Mouse (Mus musculus): ENCODE measurements at regions not wholly inside any gene's neighbourhood (a gene's known extent, or its start where the extent isn't known, plus 50 kb on each side); places are given as distances from the start of the nearest gene placed in this dataset.
A peak's percentile ranks its signal among the peaks of the same experiment; 100 is the strongest.

GRCm38 (mm10) chr5:118444538-118445251, 115.8 kb upstream of the Med13l start:
- DNase-seq (ENCODE audit: low spot score): no peak
- no peaks in the 10 kb centered on the region for H3K4me1 ChIP-seq (ENCODE audit: control insufficient read depth, insufficient read depth, low read length)
- no peaks in the 10 kb centered on the region for H3K27me3 ChIP-seq (ENCODE audit: control insufficient read depth, insufficient read depth, low read length)
- no peak overlapping the region for H3K27ac ChIP-seq (replicated peaks; ENCODE audit: low read depth, low read length)
- 21% methylated on average over 8 of the region's 8 CpGs for WGBS
- H3K9ac ChIP-seq (ENCODE audit: low read length): 0 out of 2 replicates have a peak overlapping the region, but pooled peaks have one; percentile 8
- no peaks in the 10 kb centered on the region for H3K36me3 ChIP-seq (ENCODE audit: control insufficient read depth, insufficient read depth, low read length)
- no peak overlapping the region for H3K4me3 ChIP-seq (ENCODE audit: low read depth, low read length)
- no peaks in the 10 kb centered on the region for H3K9me3 ChIP-seq (ENCODE audit: control insufficient read depth, low read length)
- no peak for ATAC-seq (ENCODE audit: insufficient number of reproducible peaks, low FRiP score, low TSS enrichment, low read depth)
- no peak overlapping the region for H3K4me2 ChIP-seq (ENCODE audit: low read depth, severe bottlenecking)

- no peak overlapping the region for H3K4me2 ChIP-seq (ENCODE audit: low read depth, severe bottlenecking)
- no peaks in the 10 kb centered on the region for H3K9me3 ChIP-seq (ENCODE audit: control insufficient read depth, low read length)
- no peaks in the 10 kb centered on the region for H3K4me1 ChIP-seq (ENCODE audit: control insufficient read depth, insufficient read depth, low read length)
- 38% methylated on average over 10 of the region's 10 CpGs for WGBS
- no peak overlapping the region for H3K4me3 ChIP-seq (ENCODE audit: low read depth, low read length)
- no peak overlapping the region for H3K27ac ChIP-seq (replicated peaks; ENCODE audit: low read depth, low read length)
- no peak overlapping the region for H3K9ac ChIP-seq (ENCODE audit: low read length)
- no peak for DNase-seq (ENCODE audit: low spot score)
- no peak for ATAC-seq (ENCODE audit: insufficient number of reproducible peaks, low FRiP score, low TSS enrichment, low read depth)
- no peaks in the 10 kb centered on the region for H3K36me3 ChIP-seq (ENCODE audit: control insufficient read depth, insufficient read depth, low read length)
- H3K27me3 ChIP-seq (ENCODE audit: control insufficient read depth, insufficient read depth, low read length): no peaks in the 10 kb centered on the region
These were observed 115.1 kb upstream of the Med13l start for GRCm38 (mm10) chr5:118445252-118445987.

- H3K27ac ChIP-seq (replicated peaks; ENCODE audit: low read depth, low read length): no peak overlapping the region
- WGBS: 91% methylated on average over 1 of the region's 1 CpGs
- no peak for ATAC-seq (ENCODE audit: insufficient number of reproducible peaks, low FRiP score, low TSS enrichment, low read depth)
These were observed 114.5 kb upstream of the Med13l start for GRCm38 (mm10) chr5:118445988-118446280.

DNA sequence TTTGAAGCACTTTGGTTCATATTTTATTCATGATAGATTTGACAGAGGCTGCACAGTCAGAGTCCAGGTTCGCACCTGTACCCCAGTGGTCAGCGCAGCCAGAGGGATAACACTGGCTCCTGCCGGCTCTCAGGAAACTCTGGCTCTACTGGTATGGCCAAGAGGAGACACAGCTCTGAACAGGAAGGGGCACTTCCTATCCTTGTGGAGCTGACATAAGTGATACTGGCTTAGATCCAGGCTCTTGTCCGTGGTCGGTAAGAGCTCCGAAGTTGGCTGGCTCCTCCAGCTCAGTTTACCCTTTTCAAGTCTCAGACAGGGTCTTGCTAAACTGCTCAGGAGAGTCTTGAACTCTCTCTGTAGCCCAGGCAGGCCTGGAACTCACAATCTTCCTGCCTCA, 113.6 kb upstream of the Med13l start:
- WGBS: 89% methylated on average over 6 of the region's 6 CpGs
- DNase-seq (ENCODE audit: low spot score): no peak
- no peak overlapping the region for H3K27ac ChIP-seq (replicated peaks; ENCODE audit: low read depth, low read length)

More at GRCm38 (mm10) chr5:118445988-118446280, 114.5 kb upstream of the Med13l start:
- Histone ChIP-seq H3K27me3 (ENCODE audit: control insufficient read depth, insufficient read depth, low read length) (no peaks in the 10 kb centered on the region), H3K9me3 (ENCODE audit: control insufficient read depth, low read length) (no peaks in the 10 kb centered on the region), H3K4me3 (ENCODE audit: low read depth, low read length) (no peak overlapping the region), H3K4me1 (ENCODE audit: control insufficient read depth, insufficient read depth, low read length) (no peaks in the 10 kb centered on the region), H3K4me2 (ENCODE audit: low read depth, severe bottlenecking) (no peak overlapping the region), H3K36me3 (ENCODE audit: control insufficient read depth, insufficient read depth, low read length) (no peaks in the 10 kb centered on the region), H3K9ac (ENCODE audit: low read length) (no peak overlapping the region)
- no peak for DNase-seq (ENCODE audit: low spot score)

DNA sequence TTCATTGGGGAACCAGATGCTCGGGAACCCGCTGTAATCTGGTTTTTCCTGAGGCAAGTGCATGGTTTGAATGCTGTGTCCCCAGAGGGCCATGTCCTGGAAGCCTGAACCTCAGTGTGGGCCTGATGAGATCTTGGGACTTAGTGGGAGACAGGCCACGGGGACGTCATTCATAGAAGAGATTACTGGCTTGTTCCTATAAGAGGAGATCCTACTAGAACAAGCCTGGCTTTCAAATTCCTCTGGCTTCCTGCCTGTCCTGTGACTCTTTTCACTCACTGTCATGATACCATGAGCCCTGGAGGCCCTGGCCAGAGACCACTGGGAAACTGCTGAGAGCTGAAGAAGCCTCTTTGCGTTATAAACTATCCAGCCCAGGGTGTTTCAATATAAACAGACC, 113.1 kb upstream of the Med13l start:
- H3K27ac ChIP-seq (replicated peaks; ENCODE audit: low read depth, low read length): no peak overlapping the region
- no peak for DNase-seq (ENCODE audit: low spot score)

More for the DNA sequence above, 113.6 kb upstream of the Med13l start:
- Histone ChIP-seq H3K27me3 (ENCODE audit: control insufficient read depth, insufficient read depth, low read length) (no peaks in the 10 kb centered on the region), H3K4me3 (ENCODE audit: low read depth, low read length) (no peak overlapping the region), H3K4me1 (ENCODE audit: control insufficient read depth, insufficient read depth, low read length) (peaks cover 3% of the 10 kb centered on the region; the same call in 1 of the 2 replicates), H3K4me2 (ENCODE audit: low read depth, severe bottlenecking) (no peak overlapping the region), H3K36me3 (ENCODE audit: control insufficient read depth, insufficient read depth, low read length) (no peaks in the 10 kb centered on the region), H3K9ac (ENCODE audit: low read length) (no peak overlapping the region), H3K9me3 (ENCODE audit: control insufficient read depth, low read length) (no peaks in the 10 kb centered on the region)
- no peak for ATAC-seq (ENCODE audit: insufficient number of reproducible peaks, low FRiP score, low TSS enrichment, low read depth)

DNA sequence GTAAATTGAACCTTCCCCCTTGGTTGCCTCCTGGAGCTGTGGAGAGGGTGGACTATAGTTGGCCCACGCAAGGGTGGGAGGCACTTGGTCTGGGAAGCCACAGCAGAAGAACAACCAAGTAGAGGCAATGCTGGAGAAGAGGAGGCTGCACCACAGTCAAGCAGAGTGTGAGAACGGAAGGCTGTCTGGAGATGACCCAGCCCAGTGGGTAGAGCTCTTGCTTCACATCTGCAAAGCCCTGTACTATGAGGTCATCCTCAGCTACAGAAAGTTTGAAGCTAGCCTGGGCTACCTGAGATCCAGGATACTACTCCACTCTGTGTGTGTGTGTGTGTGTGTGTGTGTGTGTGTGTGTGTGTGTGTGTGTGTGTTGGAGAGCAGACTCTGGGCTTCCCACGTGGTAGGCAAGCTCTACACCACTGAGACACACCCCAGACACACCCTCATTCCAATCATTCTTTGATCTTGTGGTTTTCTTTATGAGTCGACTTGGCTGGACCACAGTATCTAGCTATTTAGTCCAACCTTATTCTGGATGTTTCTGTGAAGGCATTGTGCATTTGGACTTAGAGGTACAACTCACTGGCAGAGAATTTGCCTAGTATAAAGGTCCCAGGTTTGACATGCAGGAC, 111.5 kb upstream of the Med13l start:
- ATAC-seq (ENCODE audit: insufficient number of reproducible peaks, low FRiP score, low TSS enrichment, low read depth): no peak
- no peak overlapping the region for H3K27ac ChIP-seq (replicated peaks; ENCODE audit: low read depth, low read length)
- 73% methylated on average over 4 of the region's 4 CpGs for WGBS

More for the DNA sequence above, 113.1 kb upstream of the Med13l start:
- Histone ChIP-seq H3K27me3 (ENCODE audit: control insufficient read depth, insufficient read depth, low read length) (no peaks in the 10 kb centered on the region), H3K4me2 (ENCODE audit: low read depth, severe bottlenecking) (no peak overlapping the region), H3K4me3 (ENCODE audit: low read depth, low read length) (no peak overlapping the region), H3K4me1 (ENCODE audit: control insufficient read depth, insufficient read depth, low read length) (peaks cover 3% of the 10 kb centered on the region; the same call in 1 of the 2 replicates), H3K9ac (ENCODE audit: low read length) (no peak overlapping the region), H3K9me3 (ENCODE audit: control insufficient read depth, low read length) (no peaks in the 10 kb centered on the region), H3K36me3 (ENCODE audit: control insufficient read depth, insufficient read depth, low read length) (no peaks in the 10 kb centered on the region)
- WGBS: 83% methylated on average over 5 of the region's 5 CpGs
- no peak for ATAC-seq (ENCODE audit: insufficient number of reproducible peaks, low FRiP score, low TSS enrichment, low read depth)

DNA sequence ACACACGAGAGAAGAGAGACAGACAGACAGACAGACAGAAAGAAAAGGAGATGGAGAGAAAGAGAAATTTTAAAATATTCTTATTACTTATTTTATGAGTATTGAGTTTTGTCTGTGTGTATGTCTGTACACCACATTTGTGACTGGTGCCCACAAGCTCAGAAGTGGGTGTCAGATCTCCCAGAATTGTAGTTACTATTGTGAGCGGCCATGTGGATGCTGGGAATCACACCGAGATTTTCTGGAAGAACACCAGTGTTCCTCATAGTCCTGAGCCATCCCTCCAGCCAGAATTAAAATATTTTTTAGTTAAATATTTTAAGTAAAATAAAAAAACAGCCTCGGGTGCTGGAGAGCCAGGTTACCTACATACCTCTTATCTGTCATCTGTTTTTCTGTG, 110.6 kb upstream of the Med13l start:
- ATAC-seq (ENCODE audit: insufficient number of reproducible peaks, low FRiP score, low TSS enrichment, low read depth): no peak
- 80% methylated on average over 4 of the region's 4 CpGs for WGBS

More for the DNA sequence above, 111.5 kb upstream of the Med13l start:
- Histone ChIP-seq H3K4me2 (ENCODE audit: low read depth, severe bottlenecking) (no peak overlapping the region), H3K9ac (ENCODE audit: low read length) (no peak overlapping the region), H3K36me3 (ENCODE audit: control insufficient read depth, insufficient read depth, low read length) (no peaks in the 10 kb centered on the region), H3K27me3 (ENCODE audit: control insufficient read depth, insufficient read depth, low read length) (no peaks in the 10 kb centered on the region), H3K9me3 (ENCODE audit: control insufficient read depth, low read length) (no peaks in the 10 kb centered on the region), H3K4me1 (ENCODE audit: control insufficient read depth, insufficient read depth, low read length) (peaks cover 3% of the 10 kb centered on the region; the same call in 1 of the 2 replicates), H3K4me3 (ENCODE audit: low read depth, low read length) (no peak overlapping the region)
- no peak for DNase-seq (ENCODE audit: low spot score)

DNA sequence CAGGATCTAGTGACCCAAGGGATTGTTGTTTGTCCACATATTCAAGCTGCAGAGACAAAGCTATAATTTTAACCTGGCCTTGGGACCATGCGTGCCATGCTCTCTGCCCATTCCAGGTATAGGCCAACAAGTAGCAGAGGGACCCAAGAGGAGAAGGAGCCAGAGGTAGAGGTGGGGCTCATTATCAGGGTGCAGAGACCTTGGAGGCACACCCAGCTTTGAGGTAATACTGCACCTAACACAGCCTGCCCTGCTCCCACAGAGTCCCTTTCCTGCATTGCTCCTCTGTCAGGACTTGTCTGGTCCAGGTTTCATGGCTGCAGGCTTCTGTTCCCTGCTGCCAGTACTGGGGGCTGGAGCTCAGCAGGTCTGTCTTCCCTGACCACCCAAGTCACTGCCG, 108.4 kb upstream of the Med13l start:
- Histone ChIP-seq H3K4me2 (ENCODE audit: low read depth, severe bottlenecking) (no peak overlapping the region), H3K36me3 (ENCODE audit: control insufficient read depth, insufficient read depth, low read length) (no peaks in the 10 kb centered on the region), H3K4me3 (ENCODE audit: low read depth, low read length) (no peak overlapping the region), H3K27ac (replicated peaks; ENCODE audit: low read depth, low read length) (no peak overlapping the region), H3K4me1 (ENCODE audit: control insufficient read depth, insufficient read depth, low read length) (peaks cover 3% of the 10 kb centered on the region; the same call in 1 of the 2 replicates), H3K9ac (ENCODE audit: low read length) (no peak overlapping the region), H3K27me3 (ENCODE audit: control insufficient read depth, insufficient read depth, low read length) (no peaks in the 10 kb centered on the region), H3K9me3 (ENCODE audit: control insufficient read depth, low read length) (no peaks in the 10 kb centered on the region)
- DNase-seq (ENCODE audit: low spot score): no peak
- no peak for ATAC-seq (ENCODE audit: insufficient number of reproducible peaks, low FRiP score, low TSS enrichment, low read depth)
- WGBS: 68% methylated on average over 2 of the region's 2 CpGs

More for the DNA sequence above, 110.6 kb upstream of the Med13l start:
- Histone ChIP-seq H3K27me3 (ENCODE audit: control insufficient read depth, insufficient read depth, low read length) (no peaks in the 10 kb centered on the region), H3K27ac (replicated peaks; ENCODE audit: low read depth, low read length) (no peak overlapping the region), H3K4me1 (ENCODE audit: control insufficient read depth, insufficient read depth, low read length) (peaks cover 3% of the 10 kb centered on the region; the same call in 1 of the 2 replicates), H3K4me3 (ENCODE audit: low read depth, low read length) (no peak overlapping the region), H3K9ac (ENCODE audit: low read length) (no peak overlapping the region), H3K36me3 (ENCODE audit: control insufficient read depth, insufficient read depth, low read length) (no peaks in the 10 kb centered on the region), H3K4me2 (ENCODE audit: low read depth, severe bottlenecking) (no peak overlapping the region), H3K9me3 (ENCODE audit: control insufficient read depth, low read length) (no peaks in the 10 kb centered on the region)
- no peak for DNase-seq (ENCODE audit: low spot score)
